Mouse (Mus musculus) spleen, postnatal 36 days (tissue): ENCODE measurements around the gene Vamp2.

Source experiments
- DNase-seq, 2 experiments: peaks; one replicate each; pipeline ENCODE4 v3.0.0; 2022; ENCODE audit warnings: low spot score in 2 of 2, mixed read lengths in 1 of 2

Gene Vamp2

GRCm38 (mm10) chr11:69064259-69065133 lies 23.8 kb upstream of the Vamp2 start:
- DNase-seq: no peak

DNA sequence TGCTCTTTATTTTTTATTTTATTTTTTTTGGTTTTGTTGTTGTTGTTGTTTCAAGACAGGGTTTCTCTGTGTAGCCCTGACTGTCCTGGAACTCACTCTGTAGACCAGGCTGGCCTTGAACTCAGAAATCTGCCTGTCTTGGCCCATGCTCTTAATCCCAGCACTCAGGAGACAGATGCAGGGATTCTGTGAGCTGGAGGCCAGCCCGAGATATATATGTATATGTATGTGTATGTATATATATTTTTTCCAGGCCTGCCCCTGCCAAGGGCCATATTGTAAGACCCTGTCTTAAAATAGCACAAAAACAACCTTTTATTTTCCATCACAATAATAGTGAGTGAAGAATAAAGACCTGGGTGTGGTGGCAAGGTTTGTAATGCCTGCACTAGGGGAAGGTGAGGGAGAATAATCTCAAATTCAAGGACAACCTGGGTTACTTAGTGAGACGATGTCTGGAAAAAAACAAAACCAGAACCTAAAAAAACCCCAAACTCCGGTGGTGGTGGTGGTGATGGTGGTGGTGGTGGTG lies 22.8 kb upstream of the Vamp2 start:
- no peak for DNase-seq

- peak in 1 of 2 experiments; percentile 31 for DNase-seq
Measured at GRCm38 (mm10) chr11:69066163-69066861, 22.0 kb upstream of the Vamp2 start.

DNA sequence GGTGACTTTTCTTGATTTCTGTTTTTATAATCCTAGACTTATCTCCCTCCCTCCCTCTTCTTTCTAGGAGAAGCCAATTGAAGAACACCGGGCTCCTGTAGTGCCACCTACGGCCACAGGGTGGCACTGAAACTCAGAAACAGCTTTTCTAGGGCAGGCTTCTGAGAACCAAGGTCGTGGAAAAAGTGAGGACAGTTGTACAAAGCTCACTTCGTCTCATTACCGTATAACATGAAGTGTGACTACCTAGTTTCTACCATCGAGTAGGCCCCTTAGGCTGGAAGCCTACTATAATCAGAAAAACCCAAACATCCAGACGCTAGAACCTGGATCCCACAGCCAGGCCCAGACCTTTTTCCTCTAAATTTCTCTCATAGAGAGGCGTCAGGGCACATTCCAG lies 21.3 kb upstream of the Vamp2 start:
- peak; percentile 76 to 85 for DNase-seq

- no peak for DNase-seq
Measured at GRCm38 (mm10) chr11:69067601-69068000, 20.7 kb upstream of the Vamp2 start.

GRCm38 (mm10) chr11:69070093-69070492 lies 18.2 kb upstream of the Vamp2 start:
- no peak for DNase-seq

DNA sequence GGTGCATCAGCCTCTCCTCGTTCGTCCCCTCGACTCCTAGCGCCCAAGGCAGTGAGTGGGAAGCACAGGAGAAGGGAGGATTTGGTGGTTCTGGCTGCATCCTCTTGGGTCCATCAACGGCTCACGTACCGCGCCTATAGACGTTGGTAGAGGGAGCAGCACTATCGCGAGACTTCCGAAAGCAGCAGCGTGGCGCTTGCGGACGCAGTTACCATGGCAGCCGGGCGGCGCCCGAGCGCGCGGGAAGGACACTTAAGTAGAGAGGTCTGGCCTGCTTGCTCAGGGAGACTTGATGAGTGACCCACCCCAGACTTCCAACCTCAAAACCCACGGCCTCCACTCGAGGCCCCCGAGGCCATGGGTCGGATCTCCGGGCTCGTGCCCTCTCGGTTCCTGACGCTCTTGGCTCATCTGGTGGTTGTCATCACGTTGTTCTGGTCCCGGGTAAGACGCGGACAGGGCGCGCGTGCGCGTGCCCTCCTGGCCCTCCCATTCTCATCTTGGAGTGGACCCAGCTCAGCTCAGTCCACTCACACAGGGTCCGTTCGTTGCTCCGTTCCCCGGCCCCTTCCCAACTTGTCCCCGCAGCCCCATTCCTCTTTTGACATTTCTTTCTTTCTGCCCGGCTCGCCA lies 17.6 kb upstream of the Vamp2 start, which contains the start of gene Tmem107:
TSS of gene Tmem107 (plus strand) at position 217 of the 633 bp plus-strand sequence.
- peak; percentile 94 to 95 for DNase-seq

DNA sequence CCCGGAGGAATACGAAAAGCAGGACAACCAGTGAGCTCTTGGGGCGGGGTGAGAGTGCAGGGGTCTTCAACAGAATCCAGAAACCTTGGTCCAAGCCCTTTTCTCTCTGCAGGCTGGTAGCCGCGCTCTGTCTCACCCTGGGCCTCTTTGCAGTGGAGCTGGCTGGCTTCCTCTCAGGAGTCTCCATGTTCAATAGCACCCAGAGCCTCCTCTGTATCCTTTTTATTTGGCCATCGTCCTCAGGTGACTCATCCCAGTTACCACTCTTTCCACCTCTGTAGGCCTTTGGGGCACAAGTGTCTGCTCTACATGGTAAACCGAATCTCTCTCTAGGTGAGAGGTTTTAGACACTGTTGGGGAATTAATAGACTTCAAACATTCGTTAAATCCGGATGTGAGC lies 17.0 kb upstream of the Vamp2 start:
- DNase-seq: no peak

DNA sequence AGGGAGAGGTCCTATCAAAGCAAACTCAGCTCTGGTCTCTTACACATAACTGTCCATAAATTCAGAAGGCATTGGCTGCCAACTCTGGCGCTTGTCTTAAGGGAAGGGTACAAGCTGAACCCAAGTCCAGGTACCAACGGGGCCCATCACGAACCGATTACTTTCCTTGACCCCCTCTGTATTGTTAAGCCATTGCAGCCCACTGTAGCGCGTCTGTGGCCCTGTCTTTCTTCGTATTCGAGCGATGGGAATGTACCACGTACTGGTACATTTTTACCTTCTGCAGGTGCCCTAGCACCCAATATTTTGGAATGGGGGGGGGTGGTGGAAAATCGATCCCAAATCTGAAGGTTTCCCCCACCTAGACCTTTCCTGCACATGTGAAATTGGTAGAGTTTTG lies 16.1 kb upstream of the Vamp2 start:
- DNase-seq: no peak

GRCm38 (mm10) chr11:69072666-69073064 lies 15.6 kb upstream of the Vamp2 start:
- no peak for DNase-seq

- DNase-seq: peak; percentile 83 to 92
Measured at GRCm38 (mm10) chr11:69073065-69073888, 15.0 kb upstream of the Vamp2 start.

GRCm38 (mm10) chr11:69073951-69074775 lies 14.1 kb upstream of the Vamp2 start:
- no peak for DNase-seq

DNA sequence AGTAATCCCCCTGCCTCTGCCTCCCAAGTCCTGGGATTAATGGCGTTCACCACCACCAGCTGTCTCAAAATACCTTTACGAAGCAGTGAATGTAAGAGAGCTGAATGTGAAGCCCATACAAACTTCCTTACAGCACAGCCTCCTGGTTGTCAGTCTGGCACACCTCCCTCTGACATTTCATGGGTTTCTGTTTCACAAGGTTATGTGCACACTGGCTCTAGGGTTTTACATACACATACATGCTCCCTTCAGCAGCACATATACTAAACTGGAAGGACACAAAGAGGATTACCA lies 13.6 kb upstream of the Vamp2 start:
- no peak for DNase-seq

GRCm38 (mm10) chr11:69075764-69076479 lies 12.4 kb upstream of the Vamp2 start:
- no peak for DNase-seq

DNA sequence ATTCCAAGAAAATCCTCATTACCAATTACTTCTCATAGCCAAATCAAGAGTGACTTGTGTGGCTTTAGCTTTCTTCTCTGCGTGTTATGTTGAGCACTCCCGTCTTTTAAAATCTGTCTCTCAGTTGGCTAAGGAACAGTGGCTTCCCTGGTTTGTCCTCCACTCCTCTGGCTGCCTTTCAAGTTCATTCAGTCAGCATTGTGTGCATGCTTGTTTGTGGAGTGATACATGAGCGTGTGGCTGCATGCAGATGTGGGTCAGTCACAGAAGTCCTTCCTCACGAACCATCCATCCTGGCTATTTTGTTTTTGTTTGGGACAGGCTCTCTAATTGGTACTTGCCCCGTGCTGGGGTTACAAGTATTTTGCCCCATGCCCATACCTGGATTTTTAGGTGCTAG lies 11.7 kb upstream of the Vamp2 start:
- DNase-seq: no peak

GRCm38 (mm10) chr11:69077316-69077715 lies 11.0 kb upstream of the Vamp2 start:
- no peak for DNase-seq

DNA sequence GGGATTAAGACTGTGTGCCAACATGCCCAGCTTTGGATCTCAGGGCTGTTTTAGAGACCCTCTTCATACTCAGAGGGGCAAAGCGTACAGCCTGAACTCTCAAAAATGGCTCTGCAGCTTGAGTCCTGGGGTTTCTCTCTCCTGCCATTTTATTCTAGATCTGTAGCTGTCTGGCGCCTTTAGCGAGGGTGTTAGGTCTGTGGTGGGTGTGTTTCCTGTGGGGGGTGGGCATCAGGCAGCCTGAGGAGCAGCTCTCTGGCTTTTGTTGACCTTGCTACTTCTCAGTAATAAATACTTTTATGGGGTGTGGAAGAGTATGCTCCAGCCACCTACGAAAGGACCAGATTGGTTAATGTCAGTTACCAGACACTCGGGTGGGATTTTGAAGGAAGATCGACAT lies 10.2 kb upstream of the Vamp2 start:
- no peak for DNase-seq

DNA sequence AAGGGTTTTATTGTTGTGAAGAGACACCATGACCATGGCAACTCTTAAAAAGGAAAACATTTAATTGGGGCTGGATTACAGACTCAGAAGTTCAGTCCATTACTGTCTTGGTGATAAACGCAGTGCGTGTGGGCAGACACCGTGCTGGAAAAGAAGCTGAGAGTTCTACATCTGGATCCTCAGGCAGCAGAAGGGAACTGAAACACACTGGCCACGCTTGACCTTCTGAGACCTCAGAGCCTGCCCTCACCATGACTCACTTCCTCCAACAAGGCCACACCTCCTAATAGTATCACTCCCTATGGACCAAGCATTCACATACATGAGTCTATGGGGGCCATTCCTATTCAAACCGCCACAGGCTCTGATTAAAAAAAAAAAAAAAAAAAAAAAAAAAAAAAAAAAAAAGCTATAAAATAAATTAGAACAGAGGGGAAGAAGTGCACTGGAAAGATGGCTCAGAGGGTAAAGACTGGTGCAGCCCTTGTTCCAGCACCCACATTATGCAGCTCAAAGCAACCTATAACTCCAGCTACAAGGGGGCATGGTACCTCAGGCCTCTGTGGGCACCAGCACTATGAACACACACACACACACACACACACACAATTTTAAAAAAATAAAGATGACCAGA lies 9.4 kb upstream of the Vamp2 start:
- peak; percentile 82 for DNase-seq

GRCm38 (mm10) chr11:69080102-69080854 lies 8.0 kb upstream of the Vamp2 start:
- no peak for DNase-seq
